Mouse (Mus musculus) megakaryocyte, embryonic 14.5 days (primary cell): ENCODE measurements around the gene Tex13b. TPM values are rescaled to one million over a fixed set of nuclear protein-coding genes. Genes with fewer than 3 reads are reported as not detected.
"Not testable (repeated sequence)": the region's sequence is repeated elsewhere in the genome, so short reads cannot be mapped to it uniquely, and the experiment has no call there.

Experiments used
- H3K27me3 ChIP-seq: replicated peaks from 2 replicates; pipeline ENCODE3; 2012; ENCODE audit warnings: inconsistent platforms
- H3K36me3 ChIP-seq: replicated peaks from 2 replicates; pipeline ENCODE3; 2012; ENCODE audit warnings: low read length, inconsistent platforms, mixed read lengths
- H3K4me1 ChIP-seq: 2 replicates; pipeline ENCODE4 v1.6.1; 2012; ENCODE audit warnings: inconsistent platforms
- H3K4me3 ChIP-seq: replicated peaks from 2 replicates; pipeline ENCODE3; 2012; ENCODE audit warnings: moderate library complexity, mild to moderate bottlenecking, inconsistent platforms
- H3K9me3 ChIP-seq: 2 replicates; pipeline ENCODE4 v1.6.1; 2012; ENCODE audit warnings: inconsistent platforms
- FLI1 ChIP-seq: IDR thresholded peaks from 2 replicates; pipeline ENCODE4 v1.6.1; 2012; ENCODE audit warnings: low read length, inconsistent platforms, mixed read lengths
- GATA1 ChIP-seq: IDR thresholded peaks from 3 replicates; pipeline ENCODE4 v1.6.1; 2012; ENCODE audit warnings: mixed read lengths, low read length, inconsistent platforms, borderline replicate concordance
- polyA plus RNA-seq: library from polyadenylated mRNA; stranded (reverse); fragments of >175 nt; gene quantifications from 2 replicates; pipeline ENCODE4 v1.2.3, GENCODE M21; 2012; ENCODE audit warnings: low replicate concordance; ENCODE audit not compliant: insufficient read depth

The Tex13b gene
- polyA plus RNA-seq: not detected in 2 replicates

GRCm38 (mm10) chrX:140813312-140814006 lies at the start of gene Tex13b:
Gene Tex13b (minus strand): TSS chrX:140813433.
- H3K9me3 ChIP-seq: peaks cover 3% of the 10 kb centered on the region; the same call in 1 of the 2 replicates
- H3K27me3 ChIP-seq: peaks cover 11% of the 10 kb centered on the region
- H3K4me1 ChIP-seq: no peaks in the 10 kb centered on the region
- TF ChIP-seq GATA1: no peak
- no peak for TF ChIP-seq FLI1
- H3K4me3 ChIP-seq: no peak within 1 kb of the TSS
- H3K36me3 ChIP-seq: no peaks in the 10 kb centered on the region

- H3K4me3 ChIP-seq: no peak overlapping the region
- no peaks in the 10 kb centered on the region for H3K4me1 ChIP-seq
- H3K9me3 ChIP-seq: no peaks in the 10 kb centered on the region
- TF ChIP-seq GATA1 (no peak), FLI1 (no peak)
- peaks cover 1% of the 10 kb centered on the region for H3K27me3 ChIP-seq
- H3K36me3 ChIP-seq: no peaks in the 10 kb centered on the region
Observed at GRCm38 (mm10) chrX:140862760-140863159, 49.5 kb upstream of the Tex13b start.

- TF ChIP-seq FLI1: no peak
- TF ChIP-seq GATA1: no peak
- no peaks in the 10 kb centered on the region for H3K4me1 ChIP-seq
- H3K9me3 ChIP-seq: no peaks in the 10 kb centered on the region
- no peak overlapping the region for H3K4me3 ChIP-seq
- peaks cover 2% of the 10 kb centered on the region for H3K27me3 ChIP-seq
- no peaks in the 10 kb centered on the region for H3K36me3 ChIP-seq
Observed at GRCm38 (mm10) chrX:140857445-140857844, 44.2 kb upstream of the Tex13b start.

GRCm38 (mm10) chrX:140857040-140857439 lies 43.8 kb upstream of the Tex13b start:
- not testable (repeated sequence) for H3K27me3 ChIP-seq, H3K4me3 ChIP-seq, H3K36me3 ChIP-seq, H3K4me1 ChIP-seq, H3K9me3 ChIP-seq

- Histone ChIP-seq H3K9me3 (no peaks in the 10 kb centered on the region), H3K4me3 (no peak overlapping the region), H3K27me3 (peaks cover 4% of the 10 kb centered on the region), H3K36me3 (no peaks in the 10 kb centered on the region), H3K4me1 (no peaks in the 10 kb centered on the region)
- TF ChIP-seq GATA1 (no peak), FLI1 (no peak)
Observed at GRCm38 (mm10) chrX:140854561-140854960, 41.3 kb upstream of the Tex13b start.

GRCm38 (mm10) chrX:140845401-140845800 lies 32.2 kb upstream of the Tex13b start:
- H3K4me1 ChIP-seq, H3K4me3 ChIP-seq, H3K36me3 ChIP-seq, H3K9me3 ChIP-seq: not testable (repeated sequence)
- H3K27me3 ChIP-seq: peaks cover 28% of the 10 kb centered on the region

GRCm38 (mm10) chrX:140839887-140840286 lies 26.7 kb upstream of the Tex13b start:
- no peaks in the 10 kb centered on the region for H3K9me3 ChIP-seq
- H3K36me3 ChIP-seq: no peaks in the 10 kb centered on the region

GRCm38 (mm10) chrX:140838077-140838476 lies 24.8 kb upstream of the Tex13b start:
- H3K9me3 ChIP-seq: no peaks in the 10 kb centered on the region
- no peak overlapping the region for H3K4me3 ChIP-seq
- H3K4me1 ChIP-seq: no peaks in the 10 kb centered on the region
- H3K27me3 ChIP-seq: peaks cover 55% of the 10 kb centered on the region
- TF ChIP-seq FLI1 (no peak), GATA1 (no peak)
- no peaks in the 10 kb centered on the region for H3K36me3 ChIP-seq

More at GRCm38 (mm10) chrX:140839887-140840286, 26.7 kb upstream of the Tex13b start:
- TF ChIP-seq GATA1 (no peak), FLI1 (no peak)
- Histone ChIP-seq H3K4me1 (no peaks in the 10 kb centered on the region), H3K27me3 (peaks cover 57% of the 10 kb centered on the region), H3K4me3 (no peak overlapping the region)

- no peaks in the 10 kb centered on the region for H3K36me3 ChIP-seq
- peaks cover 14% of the 10 kb centered on the region for H3K27me3 ChIP-seq
- TF ChIP-seq FLI1 (no peak), GATA1 (no peak)
- no peaks in the 10 kb centered on the region for H3K4me1 ChIP-seq
- peaks cover 3% of the 10 kb centered on the region; the same call in 1 of the 2 replicates for H3K9me3 ChIP-seq
- H3K4me3 ChIP-seq: no peak overlapping the region
Observed at GRCm38 (mm10) chrX:140831706-140832105, 18.5 kb upstream of the Tex13b start.

- H3K9me3 ChIP-seq: no peaks in the 10 kb centered on the region
- H3K4me3 ChIP-seq: no peak overlapping the region
- no peaks in the 10 kb centered on the region for H3K4me1 ChIP-seq
- no peaks in the 10 kb centered on the region for H3K36me3 ChIP-seq
- H3K27me3 ChIP-seq: peaks cover 11% of the 10 kb centered on the region
- TF ChIP-seq FLI1: no peak
- TF ChIP-seq GATA1: no peak
Observed at GRCm38 (mm10) chrX:140822295-140822694, 9.1 kb upstream of the Tex13b start.

- peaks cover 22% of the 10 kb centered on the region for H3K27me3 ChIP-seq
- no peak for TF ChIP-seq FLI1
- no peak for TF ChIP-seq GATA1
- H3K4me1 ChIP-seq: no peaks in the 10 kb centered on the region
- H3K4me3 ChIP-seq: no peak overlapping the region
- H3K36me3 ChIP-seq: no peaks in the 10 kb centered on the region
- no peaks in the 10 kb centered on the region for H3K9me3 ChIP-seq
Observed at GRCm38 (mm10) chrX:140805340-140805739, 7.9 kb downstream of the Tex13b start.

GRCm38 (mm10) chrX:140769794-140770193 lies 43.4 kb downstream of the Tex13b start:
- Histone ChIP-seq H3K9me3 (peaks cover 7% of the 10 kb centered on the region), H3K4me1 (no peaks in the 10 kb centered on the region), H3K27me3 (peaks cover 8% of the 10 kb centered on the region), H3K36me3 (no peaks in the 10 kb centered on the region), H3K4me3 (no peak overlapping the region)
- TF ChIP-seq FLI1: no peak
- no peak for TF ChIP-seq GATA1

Other genes with a start within 250 kb of the Tex13b start
- gene Tsc22d3, start 212.8 kb downstream of the Tex13b start, polyA plus RNA-seq: 12.7 and 59.7 TPM in 2 replicates
- not detected in 2 replicates for gene Mid2, start 148.8 kb downstream of the Tex13b start, polyA plus RNA-seq
- not detected in 2 replicates for gene Vsig1, start 94.2 kb upstream of the Tex13b start, polyA plus RNA-seq
- 3.5 TPM in 1 of 2 replicates, not detected in the other for gene Psmd10, start 143.3 kb upstream of the Tex13b start, polyA plus RNA-seq
- 1.4 TPM in 1 of 2 replicates, not detected in the other for gene Atg4a, start 143.5 kb upstream of the Tex13b start, polyA plus RNA-seq